Mouse (Mus musculus) E14TG2a.4 (cell line): ENCODE measurements around the gene March4.

Experiments
- CTCF ChIP-seq: conservative IDR thresholded peaks from 2 replicates; pipeline ENCODE4 v1.5.1; 2014; ENCODE audit warnings: low read length
- NANOG ChIP-seq: IDR thresholded peaks from 2 replicates; pipeline ENCODE4 v1.6.1; 2014; ENCODE audit warnings: borderline replicate concordance, low read length, mixed read lengths
- POU5F1 ChIP-seq: IDR thresholded peaks from 2 replicates; pipeline ENCODE4 v1.6.1; 2014; ENCODE audit warnings: low read length, borderline replicate concordance

GRCm38 (mm10) chr1:72492666-72493065, 44.1 kb downstream of the March4 start:
- TF ChIP-seq CTCF (no peak), POU5F1 (no peak), NANOG (no peak)
